Mouse (Mus musculus) cerebellum, postnatal 10 days (tissue): ENCODE results near the gene Arvcf.

Experiments used
- DNase-seq, 2 experiments: peaks; one replicate each; pipeline ENCODE4 v3.0.0; 2021; ENCODE audit warnings: mixed read lengths in 2 of 2

Arvcf gene

DNA sequence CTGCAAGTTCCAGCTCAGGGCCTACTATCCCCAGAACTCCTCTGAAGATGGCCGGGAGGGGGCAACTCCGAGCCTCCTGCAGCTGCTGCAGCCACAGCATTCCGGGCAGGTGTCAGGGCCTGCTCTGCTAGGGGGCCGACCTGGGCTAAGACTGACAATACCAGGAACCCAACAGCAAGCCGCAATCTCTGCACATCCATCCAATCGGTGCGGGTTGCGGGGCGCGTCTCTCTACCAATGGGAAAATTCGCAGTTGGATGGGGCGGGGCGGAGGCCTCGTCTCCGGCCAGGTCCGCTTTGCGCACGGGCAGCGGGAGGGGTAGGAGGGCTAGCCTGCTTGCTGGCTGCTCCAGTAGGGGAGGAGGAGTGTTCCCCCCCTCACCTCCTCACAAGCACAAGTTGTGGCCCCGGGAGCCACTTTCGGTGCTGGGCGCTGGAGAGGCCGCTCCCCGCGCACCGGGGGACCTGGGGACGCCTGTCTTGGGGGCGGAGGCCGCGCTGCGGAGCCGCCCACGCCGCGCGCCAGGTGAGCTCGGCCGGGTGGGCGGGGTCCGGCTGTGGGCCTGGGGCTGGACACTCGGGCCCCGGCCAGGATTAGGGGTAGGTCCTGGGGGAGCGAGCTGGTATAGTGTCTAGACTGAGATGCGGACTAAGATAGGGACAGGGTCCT is at the start of gene Arvcf, which contains the start of gene Tango2:
Gene Arvcf (plus strand): TSS at position 252 of the 670 bp plus-strand sequence.
Gene Tango2 (minus strand): TSS at position 173 of the 670 bp plus-strand sequence.
- DNase-seq, result peak; percentile 97 to 98

DNA sequence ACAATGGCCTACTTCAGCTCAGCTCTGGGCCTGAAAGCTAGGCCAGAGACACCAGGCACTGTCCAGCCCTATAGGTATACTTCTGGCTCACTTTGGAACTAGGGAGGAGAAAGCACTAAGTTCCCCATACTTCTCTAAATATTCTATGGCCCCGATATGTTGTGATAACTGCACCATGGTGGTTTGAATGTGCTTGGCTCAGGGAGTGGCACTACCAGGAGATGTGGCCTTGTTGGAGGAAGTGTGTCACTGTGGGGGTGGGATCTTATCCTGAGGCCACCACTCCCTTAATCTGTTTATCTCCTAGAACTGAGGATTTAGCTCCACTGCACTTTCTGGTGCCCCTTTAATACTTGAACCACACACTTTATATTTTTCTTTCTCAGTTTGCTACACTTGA is 39.8 kb upstream of the Arvcf start:
- no peak for DNase-seq

DNA sequence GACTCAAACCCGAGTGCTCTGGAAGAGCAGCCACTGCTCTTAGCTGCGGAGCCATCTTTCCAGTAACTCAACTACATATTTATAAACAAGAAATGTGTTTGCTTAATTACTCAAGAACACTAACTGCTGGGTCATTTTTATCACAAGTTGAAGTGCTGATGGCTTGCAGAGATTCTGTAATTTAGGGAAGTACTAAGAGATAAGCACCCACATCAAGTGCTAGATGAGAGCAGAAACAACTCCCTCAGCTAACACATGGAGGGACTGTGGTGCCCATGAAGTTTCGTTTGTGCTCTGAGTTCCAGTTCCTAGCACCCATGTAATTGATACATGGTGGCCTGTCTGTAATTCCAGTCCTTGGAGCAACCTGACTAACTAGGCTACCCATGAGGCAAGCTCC is 29.0 kb upstream of the Arvcf start:
- DNase-seq, result no peak

DNA sequence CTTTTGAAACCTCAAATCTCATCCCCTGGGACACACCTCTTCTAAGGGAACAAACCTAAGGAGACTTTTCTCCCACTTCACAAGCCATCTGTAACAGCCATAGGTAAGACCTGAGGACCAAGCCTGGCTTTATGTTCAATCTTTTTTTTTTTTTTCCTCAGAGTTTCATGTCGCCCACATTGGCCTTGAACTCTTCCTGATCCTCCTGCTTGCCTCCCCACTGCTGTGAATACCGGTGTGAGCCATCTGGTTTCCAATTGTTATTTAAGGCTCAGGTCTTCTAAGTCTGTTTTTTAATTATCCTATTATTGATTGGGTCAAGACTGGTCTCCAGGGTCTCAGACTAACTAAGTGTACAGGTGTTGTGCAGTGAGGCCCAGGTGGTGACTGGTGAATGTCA is 26.5 kb upstream of the Arvcf start:
- DNase-seq, result no peak

DNA sequence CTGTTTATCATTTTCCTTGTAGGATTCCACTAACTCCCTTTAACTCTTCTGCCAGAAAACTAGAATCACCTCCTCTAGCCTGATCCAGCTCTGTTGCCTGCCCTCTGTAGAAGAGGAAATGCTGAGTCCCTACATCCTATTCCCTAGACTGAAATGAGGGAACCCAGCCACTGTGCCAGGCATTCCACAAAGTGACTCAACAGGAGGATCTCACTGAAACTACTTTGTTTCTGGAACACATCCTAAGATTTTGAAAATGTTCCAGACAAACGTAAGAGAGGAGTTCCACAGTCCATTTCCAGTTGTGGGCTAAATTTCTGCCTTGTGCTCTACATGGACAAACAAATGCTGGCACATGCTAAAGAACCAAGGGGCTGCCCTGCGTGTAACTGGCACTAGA is 24.5 kb upstream of the Arvcf start:
- DNase-seq, result no peak

DNA sequence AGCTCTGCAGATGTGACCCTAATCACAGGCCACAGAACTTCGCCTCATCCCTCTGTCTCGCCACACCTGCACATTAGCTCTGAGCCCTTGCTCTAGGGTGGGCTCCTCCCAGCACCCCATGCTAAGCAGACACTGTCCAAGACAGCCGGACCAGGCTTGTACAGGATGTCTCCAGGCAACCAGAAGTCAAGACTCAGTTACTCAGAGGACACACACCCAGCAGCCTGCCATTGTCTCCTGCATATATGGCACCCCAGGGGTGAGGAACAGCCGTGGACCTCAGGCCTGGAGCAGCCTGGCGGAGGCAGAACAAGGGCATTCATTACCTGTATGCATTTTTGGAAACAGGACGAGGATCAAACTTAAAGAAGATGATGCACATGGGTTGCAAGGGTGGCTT is 24.0 kb upstream of the Arvcf start:
- DNase-seq, result no peak

DNA sequence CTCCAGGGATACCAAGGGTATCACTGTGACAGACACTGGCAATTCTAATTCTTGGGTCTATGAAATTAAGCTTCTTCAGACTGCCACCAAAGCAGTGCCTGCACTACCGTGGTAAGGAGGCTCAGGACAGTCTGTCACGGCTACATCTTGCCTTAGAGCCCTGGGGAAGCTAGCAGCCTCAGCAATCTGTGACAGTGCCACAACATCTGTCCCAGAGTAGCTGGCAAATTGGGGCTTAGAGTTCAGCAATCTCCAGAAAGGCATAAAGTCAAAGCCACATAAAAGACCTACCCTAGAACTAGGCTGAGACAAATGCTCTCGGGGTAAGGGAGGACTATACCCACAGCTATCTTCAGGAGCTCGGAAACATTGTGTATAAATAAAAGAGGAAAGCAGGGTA is 22.2 kb upstream of the Arvcf start:
- no peak for DNase-seq

DNA sequence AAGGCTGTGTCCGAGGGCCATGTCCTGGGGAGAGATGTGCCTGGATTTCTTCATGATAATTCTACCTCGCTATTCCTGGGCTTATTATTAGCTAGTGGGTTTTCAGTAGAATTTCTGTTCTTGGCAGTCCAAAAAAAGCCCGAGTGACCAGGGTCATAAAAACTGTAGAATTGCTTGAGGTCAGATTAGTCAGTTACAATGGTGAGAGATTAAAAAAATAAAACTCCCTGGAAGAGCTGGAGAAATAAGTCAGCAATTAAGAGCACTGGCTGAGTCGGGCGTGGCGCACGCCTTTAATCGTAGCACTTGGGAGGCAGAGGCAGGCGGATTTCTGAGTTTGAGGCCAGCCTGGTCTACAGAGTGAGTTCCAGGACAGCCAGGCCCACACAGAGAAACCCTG is 20.0 kb upstream of the Arvcf start:
- no peak for DNase-seq

DNA sequence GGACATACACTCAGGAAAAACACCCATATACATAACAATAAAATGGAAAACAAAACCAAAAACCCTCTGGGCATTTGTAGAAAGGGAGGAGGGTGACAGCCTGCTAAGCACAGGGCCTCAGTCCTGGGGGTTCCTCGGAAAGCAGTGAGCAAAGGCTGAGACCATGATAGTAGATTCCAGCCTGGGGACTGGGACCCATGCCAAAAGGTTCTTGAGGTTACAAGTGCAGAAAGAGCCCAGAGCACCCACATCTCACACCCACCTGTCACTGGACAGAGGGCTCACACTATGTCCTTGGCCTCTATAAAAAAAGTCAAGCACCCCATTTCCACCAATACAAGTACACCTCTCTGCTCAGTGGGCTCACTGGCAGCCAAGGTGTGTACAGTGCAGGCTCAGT is 19.5 kb upstream of the Arvcf start:
- DNase-seq, result no peak

DNA sequence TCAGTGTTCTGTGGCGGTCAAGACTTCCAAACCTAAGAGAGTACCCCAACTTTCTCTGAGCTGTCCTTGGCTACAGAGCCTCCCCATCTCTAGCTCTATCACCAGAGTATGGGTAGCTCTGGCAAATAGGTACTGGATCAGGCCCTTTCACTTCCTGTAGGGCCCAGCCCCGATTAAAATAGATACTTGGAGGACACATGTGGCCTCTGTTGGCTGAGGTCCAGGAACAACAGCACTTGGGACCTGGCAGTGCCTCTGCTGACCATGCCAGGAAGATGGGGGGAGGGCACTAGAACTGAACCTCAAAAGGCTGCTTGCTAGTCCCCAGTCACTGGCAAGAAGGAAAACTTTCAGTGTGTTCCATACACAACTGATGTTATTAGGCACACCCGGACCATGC is 14.0 kb upstream of the Arvcf start:
- peak in 1 of 2 experiments; percentile 27 for DNase-seq

DNA sequence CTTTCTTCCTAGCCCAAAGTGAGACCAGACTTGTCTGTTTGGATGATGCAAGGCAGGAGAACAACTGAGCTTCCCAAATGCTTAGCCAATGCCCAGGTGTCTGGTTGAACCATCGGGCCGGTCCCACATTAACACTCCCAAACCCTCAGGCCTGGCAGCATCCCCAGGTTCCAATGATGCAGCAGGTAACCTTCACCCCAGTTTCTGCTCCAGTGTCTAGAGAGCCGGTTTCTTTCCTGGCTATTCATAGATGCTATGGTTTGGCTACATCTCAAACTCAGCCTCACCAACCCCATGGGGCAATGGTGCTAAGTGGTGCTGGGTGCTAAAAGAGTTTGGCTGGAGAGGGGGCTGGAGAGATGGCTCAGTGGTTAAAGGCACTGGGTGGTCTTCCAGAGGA is 12.0 kb upstream of the Arvcf start:
- no peak for DNase-seq

DNA sequence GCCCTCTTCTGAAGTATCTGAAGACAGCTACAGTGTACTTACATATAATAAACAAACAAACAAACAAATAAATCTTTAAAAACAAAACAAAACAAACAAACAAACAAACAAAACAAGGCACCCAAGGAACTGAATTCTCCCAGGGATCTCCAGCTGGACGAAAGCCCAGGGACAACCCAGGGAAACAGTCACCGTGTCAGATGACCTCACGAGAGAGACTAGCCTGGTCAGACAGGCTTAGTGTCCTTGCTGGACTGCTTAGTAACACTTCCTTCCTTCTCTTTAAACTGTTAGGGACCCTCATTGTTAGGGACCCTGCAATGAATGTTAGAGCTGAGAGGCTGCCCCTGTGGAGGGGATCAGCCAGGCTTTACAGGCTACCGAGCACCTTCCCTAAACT is 10.7 kb upstream of the Arvcf start:
- no peak for DNase-seq

DNA sequence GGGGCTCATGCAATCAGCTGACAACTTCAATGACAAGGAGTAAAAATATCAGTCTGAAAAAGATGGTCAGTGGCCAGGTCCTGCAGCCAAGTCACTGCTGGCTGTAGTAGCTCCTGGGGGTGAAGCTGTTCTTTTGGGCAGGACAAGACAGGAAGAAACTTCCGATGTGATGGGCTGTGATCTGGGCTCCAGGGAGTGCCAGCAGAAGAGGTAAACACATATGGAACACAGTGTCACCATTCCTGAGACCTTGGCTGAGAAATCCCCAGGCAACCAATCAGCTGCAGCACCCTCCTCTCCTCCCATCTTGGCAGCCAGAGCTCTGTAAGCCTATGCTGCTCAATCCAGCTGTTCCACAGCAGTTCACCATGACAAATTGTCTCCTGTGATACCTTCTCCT is 8.1 kb upstream of the Arvcf start:
- no peak for DNase-seq

DNA sequence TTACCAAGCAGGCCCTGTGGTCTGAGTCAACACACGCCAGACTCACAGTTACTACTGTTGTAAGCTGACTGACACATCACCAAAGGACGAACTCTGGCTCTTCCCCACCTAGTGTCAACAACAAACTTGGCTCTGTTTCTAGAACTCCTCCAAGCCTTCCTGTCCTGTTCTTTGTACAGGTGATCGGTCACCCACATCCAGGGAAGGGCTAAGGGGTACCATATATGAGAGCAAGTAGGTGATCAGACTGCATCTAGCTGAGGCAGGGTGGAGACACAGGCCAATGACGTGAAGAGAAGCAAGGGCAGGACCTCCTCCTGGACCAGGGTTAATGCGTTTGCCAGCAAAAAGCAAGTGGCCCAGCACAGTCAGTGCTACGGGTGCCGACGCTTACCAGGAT is 6.4 kb upstream of the Arvcf start:
- DNase-seq, result no peak

DNA sequence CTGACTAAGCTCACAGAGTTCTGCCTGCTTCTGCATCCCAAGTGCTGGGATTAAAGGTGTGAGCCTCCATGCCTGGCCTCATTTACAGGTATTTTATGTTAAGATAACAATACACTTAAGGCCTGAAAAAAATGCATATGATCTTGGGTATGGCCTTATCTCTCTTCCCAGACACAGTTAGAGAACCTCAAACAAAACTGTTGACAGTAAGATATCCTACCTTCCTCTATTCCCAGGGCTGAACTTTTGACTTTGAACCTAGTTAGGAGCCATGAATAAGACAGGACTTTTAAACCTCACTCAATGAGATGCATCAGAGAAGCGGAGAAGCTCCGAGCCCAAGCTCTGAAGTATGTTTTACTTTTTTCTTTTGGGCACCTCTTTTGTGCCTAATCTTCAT is 5.9 kb upstream of the Arvcf start:
- no peak for DNase-seq

DNA sequence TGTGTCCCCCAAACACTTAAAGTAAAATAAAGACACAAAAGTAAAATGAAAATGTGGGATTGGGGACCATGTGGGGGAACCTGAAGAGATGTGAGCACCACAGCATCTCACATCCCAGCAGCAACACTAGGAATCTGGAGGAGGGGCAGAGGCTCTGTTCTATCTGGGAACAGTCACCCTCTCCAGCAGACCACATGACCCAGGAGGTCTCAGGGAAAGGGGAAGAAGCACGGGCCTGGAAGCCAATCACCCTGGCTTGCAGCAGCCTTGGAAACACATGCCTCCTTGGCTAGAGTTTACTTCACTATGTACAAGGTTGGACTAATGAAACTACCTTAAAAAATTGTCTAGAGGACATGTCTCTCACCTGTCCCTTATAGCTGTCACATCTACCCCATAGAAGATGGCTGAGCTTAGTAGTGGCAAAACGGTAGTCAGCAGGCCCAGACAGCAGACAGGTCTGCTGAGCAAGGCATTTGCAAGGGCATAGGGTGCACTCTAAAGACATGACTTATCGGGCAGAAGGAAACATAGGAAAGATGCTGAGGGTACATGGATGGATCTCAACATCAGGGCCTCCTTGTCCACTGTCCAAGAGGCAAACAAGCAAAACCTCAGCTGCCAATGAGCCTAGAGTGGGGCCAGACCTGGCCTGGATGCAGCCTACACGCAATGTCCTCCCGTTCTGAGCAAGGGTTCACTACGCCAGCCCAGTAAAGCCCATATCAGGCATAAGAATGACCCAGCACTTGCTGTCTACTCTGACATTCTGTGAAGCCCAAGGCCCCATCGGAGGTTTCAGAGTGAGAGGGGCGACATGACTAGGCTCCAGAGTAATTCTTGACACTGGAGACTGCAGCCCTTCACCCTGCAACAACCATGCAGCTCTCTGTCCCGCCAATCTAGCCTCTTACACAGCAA is 5.1 kb upstream of the Arvcf start:
- peak in 1 of 2 experiments; percentile 24 for DNase-seq

DNA sequence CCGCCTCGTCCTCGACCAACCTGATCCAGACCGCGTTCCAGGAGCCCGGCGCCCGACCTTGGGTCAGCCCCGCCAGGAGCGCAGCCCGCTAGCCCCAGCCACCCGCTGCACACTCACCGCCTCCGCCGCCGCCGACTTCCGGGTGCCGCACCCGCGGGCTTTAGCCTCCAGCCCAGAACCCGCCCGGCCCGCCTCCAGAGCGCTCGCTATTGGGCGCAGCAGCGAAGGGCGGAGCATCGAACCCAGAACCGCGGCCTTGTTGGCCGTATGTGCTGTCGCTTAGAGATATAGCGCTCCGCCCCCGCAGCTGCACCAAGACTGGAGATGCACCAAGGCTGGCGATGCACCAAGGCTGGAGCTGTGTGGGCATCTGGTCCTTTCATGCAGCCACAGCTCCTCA is 4.2 kb upstream of the Arvcf start:
- peak; percentile 98 to 99 for DNase-seq

DNA sequence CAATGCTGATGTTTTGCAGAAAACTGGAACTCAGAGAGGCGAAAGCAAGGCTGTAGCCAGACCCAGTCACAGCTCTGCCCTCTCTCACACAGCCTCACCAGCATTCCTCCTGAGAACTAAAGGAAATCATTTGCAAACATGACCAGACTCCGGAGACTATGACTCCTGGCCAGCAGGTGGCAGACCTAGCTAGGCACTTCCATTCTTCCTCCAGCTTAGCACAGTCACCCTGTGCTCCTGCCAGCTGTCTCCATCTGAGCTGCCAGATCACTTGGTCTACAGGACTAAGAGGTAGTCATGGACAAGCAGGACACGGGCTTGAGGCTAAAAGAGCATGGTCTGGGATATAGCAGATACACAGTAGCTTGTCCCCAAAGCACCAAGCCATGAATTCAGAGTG is 2.7 kb upstream of the Arvcf start:
- peak; percentile 95 for DNase-seq

DNA sequence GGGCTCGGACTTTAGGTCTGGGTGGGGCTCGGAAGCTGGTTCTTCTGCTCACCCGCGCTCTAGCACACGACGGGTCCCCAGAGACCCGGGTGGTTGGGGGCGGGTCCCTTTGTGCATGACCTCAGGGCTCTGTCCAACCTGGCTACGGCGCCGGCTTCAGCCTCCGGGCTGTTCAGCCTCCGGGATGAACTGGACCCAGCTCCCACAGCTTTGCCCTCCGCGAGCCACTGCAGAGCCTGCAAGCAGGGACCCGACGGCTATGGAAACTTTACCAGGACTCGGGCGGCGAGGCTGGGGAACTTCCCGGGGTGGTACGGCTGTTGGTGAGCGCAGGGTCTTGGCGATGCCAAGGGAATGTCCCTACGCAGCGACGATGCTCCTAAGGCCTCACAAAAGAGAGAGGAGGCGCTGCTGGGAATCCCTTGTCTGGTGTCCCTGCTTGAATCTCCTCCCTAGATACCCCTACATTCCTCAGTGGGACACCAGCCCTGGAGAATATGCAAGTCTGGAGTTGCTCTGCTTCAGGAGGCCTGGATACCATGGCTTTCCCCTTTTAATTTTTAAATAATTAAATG is 706 bp downstream of the Arvcf start:
- DNase-seq, result peak; percentile 68 to 72

DNA sequence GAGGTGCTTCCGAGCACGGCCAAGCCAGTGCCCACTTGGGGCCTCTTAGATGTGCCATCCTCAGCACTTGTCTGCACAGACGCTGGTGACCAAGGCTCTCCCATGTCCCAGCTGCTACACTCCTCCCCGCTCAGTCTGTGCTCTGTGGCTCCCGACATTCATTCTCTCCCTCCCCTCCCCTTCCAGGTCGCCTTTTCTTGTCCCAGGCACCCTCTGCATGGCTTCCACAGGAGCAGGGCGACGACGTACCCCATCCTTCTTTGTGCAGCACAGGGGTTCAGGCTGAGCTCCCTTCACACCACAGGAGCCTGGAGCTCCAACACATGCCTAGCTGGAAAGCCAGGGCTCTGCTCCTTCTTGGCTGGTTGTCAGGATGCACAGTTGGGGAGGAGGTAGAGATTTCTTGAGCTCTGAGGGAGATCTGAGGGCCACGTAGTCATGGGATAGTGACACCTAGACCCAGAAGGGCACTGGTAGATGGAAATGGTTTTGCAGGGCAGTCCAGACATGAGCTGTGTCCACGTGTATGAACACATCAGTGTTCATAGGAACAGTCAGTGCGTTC is 1.9 kb downstream of the Arvcf start:
- DNase-seq, result peak; percentile 25 to 34

DNA sequence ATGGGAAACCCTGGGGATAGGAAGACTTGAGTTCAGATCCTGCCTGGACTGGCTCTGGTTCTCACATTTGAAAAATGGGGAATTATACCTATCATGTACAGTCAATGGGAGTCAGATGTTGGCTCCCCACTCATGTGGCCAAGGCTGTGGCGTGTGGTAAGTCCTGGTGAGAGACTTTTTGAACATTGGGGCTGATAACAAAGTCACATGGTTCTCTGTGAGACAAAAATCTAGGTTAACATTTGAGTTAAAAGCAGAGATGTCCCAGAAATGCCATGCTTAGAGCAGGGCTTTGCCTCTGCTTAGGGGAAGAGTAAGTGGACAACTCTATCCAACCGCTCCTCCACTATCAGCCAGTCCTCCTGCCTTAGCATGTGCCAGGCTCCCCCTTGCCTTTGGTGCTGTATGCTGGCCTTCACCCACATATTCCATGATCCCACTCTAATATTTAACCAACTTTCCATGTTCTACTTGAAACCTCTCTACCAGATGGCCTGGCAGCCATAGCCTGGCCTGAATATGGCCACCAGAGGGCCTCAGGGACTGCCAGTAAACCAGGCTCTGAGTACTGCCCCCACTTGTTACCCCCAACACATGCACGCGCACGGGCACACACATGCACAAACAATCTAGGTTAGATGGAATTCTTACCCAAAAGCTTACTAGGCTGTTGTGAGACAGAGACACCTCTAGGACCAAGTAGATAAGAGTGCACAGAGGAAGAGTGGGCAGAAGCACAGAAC is 3.5 kb downstream of the Arvcf start:
- DNase-seq, result peak; percentile 83

DNA sequence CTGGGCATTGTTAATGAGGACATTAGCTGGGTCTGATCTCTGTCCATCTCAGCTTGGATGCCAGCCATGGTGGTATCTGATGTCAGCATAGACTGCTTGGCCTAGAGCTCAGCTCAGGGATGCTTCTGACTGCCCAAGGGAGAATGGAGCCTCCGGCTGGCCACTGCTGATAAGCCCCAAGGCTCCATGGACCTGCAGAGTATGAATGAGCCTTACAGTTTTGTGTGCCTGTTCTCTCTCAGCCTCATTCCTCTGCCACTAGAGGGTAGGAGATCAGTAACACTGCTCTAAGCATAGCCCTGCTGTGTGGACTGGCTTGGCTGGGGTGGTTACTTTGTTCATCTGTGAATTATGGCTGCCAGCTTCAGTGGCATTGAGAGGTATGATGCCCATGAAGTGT is 5.1 kb downstream of the Arvcf start:
- DNase-seq, result no peak

DNA sequence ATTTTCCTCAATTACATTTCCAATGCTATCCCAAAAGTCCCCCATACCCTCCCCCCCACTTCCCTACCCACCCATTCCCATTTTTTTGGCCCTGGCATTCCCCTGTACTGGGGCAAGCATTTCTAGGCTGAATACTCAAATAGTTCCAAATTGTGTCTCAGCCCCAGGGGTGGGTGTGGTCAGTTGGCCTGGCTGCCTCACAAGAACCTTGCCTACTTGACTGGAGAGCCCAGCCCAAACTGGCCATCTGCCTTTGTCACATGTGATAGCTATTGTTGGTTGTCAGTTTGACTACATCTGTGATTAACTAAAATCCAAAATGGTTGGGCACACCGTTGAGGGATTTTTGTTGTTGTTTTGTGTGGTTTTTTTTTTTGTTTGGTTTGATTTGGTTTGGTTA is 9.0 kb downstream of the Arvcf start:
- DNase-seq, result peak in 1 of 2 experiments; percentile 40
